Mouse (Mus musculus) ovary, postnatal 10 days (tissue): ENCODE results near the gene Vmn1r148.
"Not testable (repeated sequence)": the region's sequence is repeated elsewhere in the genome, so short reads cannot be mapped to it uniquely, and the experiment has no call there.

Experiments used
- DNase-seq: peaks from one replicate; pipeline ENCODE4 v3.0.0; 2022; ENCODE audit warnings: low spot score

Gene Vmn1r148

GRCm38 (mm10) chr7:22413283-22413682 is at the start of gene Vmn1r148:
Gene Vmn1r148 (plus strand): TSS chr7:22413583.
- DNase-seq = not testable (repeated sequence)

DNA sequence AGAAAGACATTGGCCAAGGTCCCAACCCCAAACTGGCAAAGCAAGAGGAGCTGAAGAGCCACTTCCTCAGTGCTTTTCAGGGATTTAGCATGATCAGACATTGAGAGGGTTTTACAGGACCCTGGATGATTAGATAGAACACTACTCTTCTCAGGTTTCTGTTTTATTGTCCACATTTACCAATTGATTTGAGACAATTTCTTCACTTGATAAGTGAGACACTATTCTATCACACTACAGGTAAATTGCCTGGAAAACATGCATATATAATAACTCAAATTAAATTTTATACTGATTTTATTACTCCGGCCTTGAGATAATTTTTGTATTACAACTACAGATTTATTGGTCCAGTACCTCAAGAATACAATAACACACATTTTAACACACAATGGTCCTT is 42.4 kb upstream of the Vmn1r148 start, which contains the start of gene Gm8660:
TSS of gene Gm8660 (minus strand) at position 101 of the 400 bp plus-strand sequence.
- not testable (repeated sequence) for DNase-seq

GRCm38 (mm10) chr7:22438129-22438528 is 24.7 kb downstream of the Vmn1r148 start, which contains the start of gene Vmn1r149:
Gene Vmn1r149 (minus strand): TSS chr7:22438229.
- not testable (repeated sequence) for DNase-seq

GRCm38 (mm10) chr7:22463975-22464374 is 50.6 kb downstream of the Vmn1r148 start, which contains the start of gene Gm10665:
Gene Gm10665 (minus strand): TSS chr7:22464075.
- not testable (repeated sequence) for DNase-seq
